Mouse (Mus musculus): Measurements from ENCODE around the gene Mapre1. TPM values are rescaled to one million over a fixed set of nuclear protein-coding genes. Genes with fewer than 3 reads are reported as not detected.

Mapre1 gene
- polyA plus RNA-seq, 1 experiment from 2014 or later, result 257 TPM

Other genes with a start within 250 kb of the Mapre1 start
- gene 4930404H24Rik, start 248.5 kb upstream of the Mapre1 start, polyA plus RNA-seq (2015; fragmentation: Nextera tagmentation; extraction: Ambion mirVana), result not detected in 2 replicates
- 10.2 and 11.3 TPM in 2 replicates for gene Nol4l, start 211.3 kb upstream of the Mapre1 start, polyA plus RNA-seq (2015; fragmentation: Nextera tagmentation; extraction: Ambion mirVana)
- 83.5 and 84.8 TPM in 2 replicates for gene Commd7, start 108.5 kb upstream of the Mapre1 start, polyA plus RNA-seq (2015; fragmentation: Nextera tagmentation; extraction: Ambion mirVana)
- gene Dnmt3b, start 91.8 kb upstream of the Mapre1 start, polyA plus RNA-seq (2015; fragmentation: Nextera tagmentation; extraction: Ambion mirVana), result 12.3 and 13.0 TPM in 2 replicates
- not detected in 2 replicates for gene Dnmt3c, start 44.6 kb upstream of the Mapre1 start, polyA plus RNA-seq (2015; fragmentation: Nextera tagmentation; extraction: Ambion mirVana)
- 0.08 TPM in 1 of 2 replicates, not detected in the other for gene Efcab8, start 38.7 kb downstream of the Mapre1 start, polyA plus RNA-seq (2015; fragmentation: Nextera tagmentation; extraction: Ambion mirVana)
- not detected in 2 replicates for gene Sun5, start 129.8 kb downstream of the Mapre1 start, polyA plus RNA-seq (2015; fragmentation: Nextera tagmentation; extraction: Ambion mirVana)
- gene Bpifb2, start 133.8 kb downstream of the Mapre1 start, polyA plus RNA-seq (2015; fragmentation: Nextera tagmentation; extraction: Ambion mirVana), result not detected in 2 replicates
- not detected in 2 replicates for gene Bpifb6, start 159.1 kb downstream of the Mapre1 start, polyA plus RNA-seq (2015; fragmentation: Nextera tagmentation; extraction: Ambion mirVana)
- gene Bpifb3, start 177.0 kb downstream of the Mapre1 start, polyA plus RNA-seq (2015; fragmentation: Nextera tagmentation; extraction: Ambion mirVana), result not detected in 2 replicates
- not detected in 2 replicates for gene Bpifb4, start 196.9 kb downstream of the Mapre1 start, polyA plus RNA-seq (2015; fragmentation: Nextera tagmentation; extraction: Ambion mirVana)
- not detected in 2 replicates for gene Bpifa6, start 233.7 kb downstream of the Mapre1 start, polyA plus RNA-seq (2015; fragmentation: Nextera tagmentation; extraction: Ambion mirVana)